Mouse (Mus musculus) C2C12 (cell line): ENCODE measurements around the gene Rimbp3.
A peak's percentile ranks its signal among the peaks of the same experiment; 100 is the strongest.

Source experiments
- CTCF ChIP-seq: IDR thresholded peaks from one replicate; pipeline ENCODE4 v1.5.1; 2011; ENCODE audit not compliant: control insufficient read depth, insufficient read depth, insufficient read length
- USF1 ChIP-seq: IDR thresholded peaks from one replicate; pipeline ENCODE4 v1.6.1; 2011; ENCODE audit warnings: low read depth, mild to moderate bottlenecking, control low read depth, moderate library complexity

- TF ChIP-seq CTCF = peak; percentile 98
- TF ChIP-seq USF1 = no peak
These were observed at the start of gene Rimbp3 for GRCm38 (mm10) chr16:17208389-17209361.
